Mouse (Mus musculus) liver, embryonic 11.5 days (tissue): ENCODE data around the gene Cenpv. TPM values are rescaled to one million over a fixed set of nuclear protein-coding genes. Genes with fewer than 3 reads are reported as not detected.
A peak's percentile ranks its signal among the peaks of the same experiment; 100 is the strongest.

Source experiments
- ATAC-seq: fragments of 200-750 bp; cut with Nextera tagmentation; replicated peaks from 2 replicates; pipeline ENCODE4 v1.8.0; 2017; ENCODE audit warnings: moderate number of reproducible peaks, mild to moderate bottlenecking, moderate TSS enrichment, moderate library complexity; ENCODE audit not compliant: low FRiP score
- DNase-seq: peaks from one replicate; pipeline ENCODE4 v3.0.0-alpha.2; 2017; ENCODE audit warnings: low spot score
- H3K27ac ChIP-seq: fragments of 300-500 bp; sonication (generic); 2 replicates; pipeline ENCODE4 v1.5.1; 2014; ENCODE audit warnings: mild to moderate bottlenecking, low read depth, low read length, control low read depth
- H3K27me3 ChIP-seq: fragments of 300-500 bp; sonication (generic); replicated peaks from 2 replicates; pipeline ENCODE4 v1.6.1; 2014; ENCODE audit warnings: low read length, mixed read lengths; ENCODE audit not compliant: control insufficient read depth, insufficient read depth
- H3K36me3 ChIP-seq: fragments of 300-500 bp; sonication (generic); 2 replicates; pipeline ENCODE4 v1.6.1; 2014; ENCODE audit warnings: mild to moderate bottlenecking, low read length, moderate library complexity, mixed read lengths; ENCODE audit not compliant: control insufficient read depth, insufficient read depth
- H3K4me1 ChIP-seq: fragments of 300-500 bp; sonication (generic); replicated peaks from 2 replicates; pipeline ENCODE4 v1.6.1; 2014; ENCODE audit warnings: low read length, mixed read lengths; ENCODE audit not compliant: control insufficient read depth, insufficient read depth
- H3K4me2 ChIP-seq: fragments of 300-500 bp; sonication (generic); 2 replicates; pipeline ENCODE4 v1.6.1; 2014; ENCODE audit warnings: mild to moderate bottlenecking, control low read depth, moderate library complexity
- H3K4me3 ChIP-seq: fragments of 300-500 bp; sonication (generic); 2 replicates; pipeline ENCODE4 v1.5.1; 2014; ENCODE audit warnings: low read depth, low read length, control low read depth
- H3K9ac ChIP-seq: fragments of 300-500 bp; sonication (generic); 2 replicates; pipeline ENCODE4 v1.6.1; 2014; ENCODE audit warnings: low read depth, low read length, control low read depth
- H3K9me3 ChIP-seq: fragments of 300-500 bp; sonication (generic); 2 replicates; pipeline ENCODE4 v1.6.1; 2016; ENCODE audit warnings: low read length, inconsistent platforms, mixed read lengths; ENCODE audit not compliant: control insufficient read depth
- WGBS: fragments of 180-500 bp; shearing (Covaris S2); extraction: QIAGEN DNeasy Blood & Tissue Kit; methylation state at CpG from one replicate; pipeline ENCODE4 v1.1.7; 2014; 5-methylcytosine and 5-hydroxymethylcytosine counted together
- polyA plus RNA-seq: library from polyadenylated mRNA; unstranded; fragments of >200 nt; fragmentation: Nextera tagmentation; extraction: Ambion mirVana; gene quantifications from 2 replicates; pipeline ENCODE4 v1.2.1, GENCODE M21; 2014

Gene Cenpv
- polyA plus RNA-seq, 1 experiment from 2014 or later = 38.4 TPM

DNA sequence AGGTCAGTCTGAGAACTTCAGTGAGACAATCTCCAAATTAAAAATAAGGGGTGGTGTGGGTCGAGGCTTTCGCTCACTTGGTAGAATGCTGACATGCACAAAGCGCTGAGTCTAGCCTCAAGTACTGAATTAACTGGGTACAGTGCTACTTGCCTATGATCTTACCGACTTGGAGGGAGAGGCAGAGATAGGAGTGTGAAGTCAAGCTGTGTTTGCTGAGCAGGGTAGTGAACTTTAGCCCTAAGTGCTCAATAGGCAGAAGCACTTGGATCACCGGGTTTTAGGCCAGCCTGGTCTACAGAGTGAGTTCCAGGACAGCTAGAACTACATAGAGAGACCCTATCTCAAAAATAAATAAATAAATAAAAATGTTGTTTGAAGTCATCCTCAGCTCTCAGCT is 18.1 kb upstream of the Cenpv start:
- ATAC-seq (no peak), DNase-seq (no peak)
- H3K4me1 ChIP-seq = peaks cover 22% of the 10 kb centered on the region
- H3K4me2 ChIP-seq = no peak overlapping the region
- no peaks in the 10 kb centered on the region for H3K9me3 ChIP-seq
- H3K27ac ChIP-seq = no peak overlapping the region
- WGBS = 65% methylated on average over 5 of the region's 5 CpGs
- H3K9ac ChIP-seq = no peak overlapping the region
- H3K36me3 ChIP-seq = peaks cover 10% of the 10 kb centered on the region
- no peaks in the 10 kb centered on the region for H3K27me3 ChIP-seq
- no peak overlapping the region for H3K4me3 ChIP-seq

- no peak overlapping the region for H3K9ac ChIP-seq
- no peak for ATAC-seq
- H3K27ac ChIP-seq = no peak overlapping the region
- H3K36me3 ChIP-seq = peaks cover 10% of the 10 kb centered on the region
- no peak overlapping the region for H3K4me3 ChIP-seq
- no peaks in the 10 kb centered on the region for H3K9me3 ChIP-seq
- peaks cover 22% of the 10 kb centered on the region for H3K4me1 ChIP-seq
- no peaks in the 10 kb centered on the region for H3K27me3 ChIP-seq
- no peak for DNase-seq
- H3K4me2 ChIP-seq = no peak overlapping the region
Measured at GRCm38 (mm10) chr11:62555896-62556412, 16.9 kb upstream of the Cenpv start.

- Histone ChIP-seq H3K4me2 (peak overlapping the region; percentile 85; the same call in 1 of the 2 replicates), H3K27me3 (no peaks in the 10 kb centered on the region), H3K9ac (no peak overlapping the region), H3K4me1 (peaks cover 22% of the 10 kb centered on the region), H3K4me3 (no peak overlapping the region), H3K9me3 (no peaks in the 10 kb centered on the region), H3K36me3 (peaks cover 10% of the 10 kb centered on the region), H3K27ac (peak overlapping the region; percentile 32)
- DNase-seq = no peak
- ATAC-seq = no peak
Measured at GRCm38 (mm10) chr11:62554934-62555517, 16.0 kb upstream of the Cenpv start.

DNA sequence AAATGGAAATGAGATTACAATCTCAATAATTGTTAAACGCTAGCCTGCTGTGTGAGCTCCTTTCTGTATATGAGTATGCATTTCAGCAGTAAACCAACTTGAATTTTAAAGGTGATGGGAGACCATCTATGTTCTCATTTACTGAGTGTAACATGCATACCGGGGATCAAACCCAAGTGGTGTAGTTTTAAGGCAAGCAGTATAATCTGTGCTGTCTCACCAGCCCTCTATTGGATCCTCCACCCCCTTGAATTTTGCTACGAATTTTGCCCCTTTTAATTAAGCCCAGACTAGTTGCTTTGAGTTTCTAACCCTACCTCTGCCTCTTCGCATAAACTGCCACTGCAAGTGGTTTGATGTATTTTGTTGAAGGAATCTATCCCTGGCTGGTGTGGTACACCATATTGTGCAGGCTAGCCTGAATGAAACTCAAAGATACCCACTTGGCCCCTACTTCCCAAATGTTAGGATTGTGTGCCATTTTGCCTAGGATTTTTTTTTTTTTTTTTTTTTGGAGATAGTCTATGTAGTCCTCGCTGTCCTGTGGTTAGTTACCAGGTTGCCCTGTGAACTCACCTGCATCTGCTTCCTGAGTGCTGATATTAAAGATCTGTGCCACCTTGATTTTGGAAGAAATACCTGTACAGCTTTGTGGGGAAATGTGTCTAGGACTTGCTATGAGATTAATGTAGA is 15.2 kb upstream of the Cenpv start:
- WGBS = 76% methylated on average over 5 of the region's 5 CpGs
- Histone ChIP-seq H3K9me3 (no peaks in the 10 kb centered on the region), H3K27me3 (no peaks in the 10 kb centered on the region), H3K36me3 (peaks cover 10% of the 10 kb centered on the region), H3K4me1 (peaks cover 26% of the 10 kb centered on the region), H3K4me3 (peak overlapping the region; percentile 57), H3K9ac (peak overlapping the region; percentile 30; the same call in 1 of the 2 replicates), H3K4me2 (peak overlapping the region; percentile 85), H3K27ac (no peak overlapping the region)
- DNase-seq (no peak), ATAC-seq (no peak)

DNA sequence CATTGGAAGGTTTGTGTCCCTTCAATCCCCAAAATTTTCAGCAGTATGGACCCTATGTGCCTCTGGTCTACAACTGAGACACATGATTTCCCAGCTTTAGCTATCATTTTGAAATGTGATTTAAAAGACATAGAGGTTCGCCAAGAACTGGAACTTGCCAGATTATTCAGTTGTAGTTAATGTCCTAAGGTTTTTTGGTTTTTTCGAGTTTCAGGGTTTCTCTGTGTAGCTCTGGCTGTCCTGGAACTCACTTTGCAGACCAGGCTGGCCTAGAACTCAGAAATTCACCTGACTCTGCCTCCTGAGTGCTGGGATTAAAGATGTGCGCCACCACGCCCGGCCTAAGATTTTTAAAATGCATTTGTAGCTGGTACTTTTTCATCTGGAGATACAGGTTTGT is 14.6 kb upstream of the Cenpv start:
- Histone ChIP-seq H3K27ac (no peak overlapping the region), H3K4me3 (peak overlapping the region; percentile 57), H3K27me3 (no peaks in the 10 kb centered on the region), H3K4me1 (peaks cover 26% of the 10 kb centered on the region), H3K9me3 (no peaks in the 10 kb centered on the region), H3K36me3 (peaks cover 10% of the 10 kb centered on the region), H3K4me2 (peak overlapping the region; percentile 85), H3K9ac (peak overlapping the region; percentile 30; the same call in 1 of the 2 replicates)
- 78% methylated on average over 5 of the region's 5 CpGs for WGBS
- no peak for DNase-seq
- ATAC-seq = no peak

DNA sequence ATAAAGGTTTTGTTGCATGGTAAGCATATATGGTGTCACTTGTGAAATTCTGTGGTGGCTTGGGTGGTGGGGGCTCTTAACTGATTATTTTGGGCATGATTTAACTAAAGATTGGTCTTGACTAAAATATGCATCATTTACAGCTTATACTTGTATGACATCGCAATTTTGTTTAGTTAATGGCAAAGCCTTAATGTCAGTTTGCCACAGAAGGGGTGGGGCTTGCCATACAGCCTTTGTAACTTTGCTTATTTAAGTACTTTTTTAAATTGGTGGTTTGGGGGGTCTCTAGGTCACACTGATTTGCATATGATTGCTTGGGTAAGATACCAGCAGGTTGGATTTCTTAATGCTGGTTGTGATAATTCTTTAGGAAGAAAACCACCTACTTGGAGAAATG is 14.1 kb upstream of the Cenpv start:
- H3K4me1 ChIP-seq = peaks cover 26% of the 10 kb centered on the region
- 37% methylated on average over 1 of the region's 1 CpGs for WGBS
- DNase-seq = no peak

GRCm38 (mm10) chr11:62551226-62552119 is 12.4 kb upstream of the Cenpv start:
- Histone ChIP-seq H3K27me3 (no peaks in the 10 kb centered on the region), H3K4me2 (peak overlapping the region; percentile 87), H3K9me3 (no peaks in the 10 kb centered on the region), H3K36me3 (peaks cover 10% of the 10 kb centered on the region), H3K27ac (peak overlapping the region; percentile 91), H3K4me3 (peak overlapping the region; percentile 67), H3K9ac (peak overlapping the region; percentile 85), H3K4me1 (peaks cover 26% of the 10 kb centered on the region)
- under 1% methylated on average over 58 of the region's 58 CpGs for WGBS
- peak; percentile 86 for ATAC-seq
- DNase-seq = peak; percentile 93

More for the DNA sequence above, 14.1 kb upstream of the Cenpv start:
- Histone ChIP-seq H3K9ac (peak overlapping the region; percentile 41), H3K4me3 (peak overlapping the region; percentile 57), H3K27me3 (no peaks in the 10 kb centered on the region), H3K9me3 (no peaks in the 10 kb centered on the region), H3K36me3 (peaks cover 10% of the 10 kb centered on the region), H3K27ac (no peak overlapping the region), H3K4me2 (peak overlapping the region; percentile 85)
- no peak for ATAC-seq

- H3K9ac ChIP-seq = peak within 1 kb of the TSS; percentile 85
- DNase-seq = peak; percentile 94
- no peaks in the 10 kb centered on the region for H3K27me3 ChIP-seq
- peaks cover 10% of the 10 kb centered on the region for H3K36me3 ChIP-seq
- peak; percentile 95 for ATAC-seq
- under 1% methylated on average over 40 of the region's 40 CpGs for WGBS
- peak within 1 kb of the TSS; percentile 67 for H3K4me3 ChIP-seq
- peak within 1 kb of the TSS; percentile 87 for H3K4me2 ChIP-seq
- H3K27ac ChIP-seq = peak within 1 kb of the TSS; percentile 91
- H3K4me1 ChIP-seq = peaks cover 26% of the 10 kb centered on the region
- H3K9me3 ChIP-seq = no peaks in the 10 kb centered on the region
Measured at GRCm38 (mm10) chr11:62550727-62551225, 11.7 kb upstream of the Cenpv start, which contains the start of gene Ubb. Ubb (plus strand) TSS chr11:62551171.
